Mouse (Mus musculus) MN1 (cell line): ENCODE measurements around the gene Gm2075.
"Not testable (repeated sequence)": the region's sequence is repeated elsewhere in the genome, so short reads cannot be mapped to it uniquely, and the experiment has no call there.

Source experiments
- DNase-seq: peaks from one replicate; pipeline ENCODE4 v3.0.0-alpha.2; 2016; ENCODE audit warnings: low spot score

Gene Gm2075

GRCm38 (mm10) chr12:88011548-88011947, at the start of gene Gm2075:
Gm2075 (plus strand) TSS chr12:88011848.
- not testable (repeated sequence) for DNase-seq

- DNase-seq, result not testable (repeated sequence)
These were observed 27.6 kb upstream of the Gm2075 start for GRCm38 (mm10) chr12:87984000-87984399.

DNA sequence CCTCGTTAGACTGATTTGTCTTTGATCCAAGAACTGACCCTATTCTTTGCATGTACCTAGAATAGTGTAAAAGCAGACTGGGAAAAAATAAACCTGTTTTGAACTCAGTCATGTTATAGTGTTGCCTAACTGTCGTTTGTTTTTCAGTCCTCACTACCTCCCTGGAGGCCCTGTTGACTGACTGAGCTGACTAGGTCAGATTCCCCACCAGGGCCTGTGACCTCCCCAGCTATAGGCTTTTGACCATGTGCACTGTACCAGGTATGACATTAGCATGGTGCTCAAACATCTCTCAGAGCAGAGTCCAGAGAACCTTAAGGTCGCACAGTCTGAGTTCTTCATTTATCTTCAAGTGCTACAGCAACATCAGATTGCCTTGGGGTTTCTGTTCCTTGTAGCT, 7.5 kb upstream of the Gm2075 start:
- not testable (repeated sequence) for DNase-seq

GRCm38 (mm10) chr12:88018671-88019070, 7.0 kb downstream of the Gm2075 start, which contains the start of gene Gm6803:
Gm6803 (minus strand) TSS chr12:88018771.
- DNase-seq, result not testable (repeated sequence)

DNA sequence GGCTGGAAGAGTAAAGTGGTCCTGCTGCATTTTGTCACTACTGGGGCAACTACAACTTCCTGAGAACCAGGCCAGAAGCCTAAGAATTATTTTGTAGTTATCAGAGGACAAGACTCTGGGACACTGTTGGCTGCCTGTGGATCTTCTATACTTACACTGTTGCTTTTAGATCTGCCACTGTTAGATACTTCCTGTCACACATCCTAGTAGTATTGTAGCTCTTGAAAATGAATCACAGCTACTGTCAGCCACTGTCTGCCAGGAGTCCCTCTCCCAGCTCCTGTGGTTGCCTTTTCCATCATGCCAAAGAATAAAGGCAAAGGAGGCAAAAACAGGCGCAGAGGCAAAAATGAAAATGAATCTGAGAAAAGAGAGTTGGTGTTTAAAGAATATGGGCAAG, 15.1 kb downstream of the Gm2075 start, which contains the start of gene Gm2056:
Gene Gm2056, plus strand, starts transcription at position 301 of the 400 bp plus-strand sequence.
- not testable (repeated sequence) for DNase-seq

DNA sequence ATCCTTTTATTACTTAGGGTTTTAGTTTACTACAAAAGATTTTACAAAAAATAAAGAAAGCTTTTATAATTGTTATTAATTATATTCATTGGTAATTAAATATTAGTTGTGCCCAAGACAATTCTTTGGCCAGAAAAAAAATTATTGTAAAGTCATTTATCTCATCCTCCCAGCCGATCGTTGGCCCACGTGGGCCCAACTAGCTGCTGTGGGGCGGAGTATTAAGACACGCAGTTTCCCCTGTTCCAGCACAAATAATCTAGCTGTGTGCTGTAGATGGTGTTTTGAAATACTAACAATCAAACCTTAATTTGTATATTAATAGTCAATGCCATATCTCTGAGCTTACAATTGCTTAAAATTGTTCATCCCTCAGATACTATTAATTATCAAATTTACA, 20.6 kb downstream of the Gm2075 start:
- not testable (repeated sequence) for DNase-seq

DNA sequence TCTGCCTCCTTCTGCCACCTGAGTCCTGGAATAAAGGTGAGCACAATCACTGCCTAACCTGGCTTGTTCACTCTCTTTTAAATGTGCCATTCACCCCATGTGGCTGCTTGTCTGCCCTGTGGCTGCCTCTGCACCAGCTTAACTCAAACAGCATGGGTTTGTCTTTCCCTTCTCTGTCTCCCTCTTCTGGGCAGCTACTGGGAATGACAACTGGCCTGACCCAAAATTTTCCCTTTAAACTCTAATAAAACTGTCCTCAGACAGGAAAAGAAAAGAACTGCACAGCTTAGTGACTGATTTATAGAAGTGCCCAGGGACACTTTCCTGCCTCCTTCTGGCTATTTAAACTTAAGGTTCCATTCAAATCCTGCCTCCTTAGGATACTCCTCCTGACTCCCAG, 27.4 kb downstream of the Gm2075 start:
- DNase-seq, result not testable (repeated sequence)

- DNase-seq, result not testable (repeated sequence)
These were observed 28.1 kb downstream of the Gm2075 start for GRCm38 (mm10) chr12:88039703-88040102.

GRCm38 (mm10) chr12:88045226-88045625, 33.6 kb downstream of the Gm2075 start:
- not testable (repeated sequence) for DNase-seq
